Mouse (Mus musculus) CH12.LX (cell line): ENCODE measurements around the gene Anapc15-ps. TPM values are rescaled to one million over a fixed set of nuclear protein-coding genes. Genes with fewer than 3 reads are reported as not detected.

Experiments
- DNase-seq: peaks from one replicate; pipeline ENCODE4 v3.0.0-alpha.2; 2013; ENCODE audit errors: extremely low read depth
- H3K27ac ChIP-seq: 2 replicates; pipeline ENCODE4 v1.5.1; 2012; ENCODE audit warnings: low read depth, mild to moderate bottlenecking, control low read depth, moderate library complexity; ENCODE audit not compliant: insufficient read depth
- H3K27me3 ChIP-seq: replicated peaks from 2 replicates; pipeline ENCODE3; 2012; ENCODE audit warnings: inconsistent platforms
- H3K36me3 ChIP-seq, 2 experiments: replicated peaks in 1 of 2; 2 replicates each; pipeline versions ENCODE3 to v1.6.1; 2012; ENCODE audit warnings: inconsistent platforms in 1 of 2, low read length in 1 of 2, mild to moderate bottlenecking in 1 of 2, mixed read lengths in 1 of 2, moderate library complexity in 1 of 2; ENCODE audit not compliant: control insufficient read depth in 1 of 2, insufficient read depth in 1 of 2
- H3K4me1 ChIP-seq, 2 experiments: 2 replicates each; pipeline ENCODE4 v1.6.1; 2012; ENCODE audit warnings: inconsistent platforms in 1 of 2, moderate library complexity in 1 of 2; ENCODE audit not compliant: insufficient read depth in 2 of 2, control insufficient read depth in 1 of 2
- H3K4me2 ChIP-seq: 2 replicates; pipeline ENCODE4 v1.6.1; 2012; ENCODE audit warnings: low read depth, mild to moderate bottlenecking, control low read depth; ENCODE audit not compliant: poor library complexity, insufficient read depth, severe bottlenecking
- H3K4me3 ChIP-seq, 3 experiments: fragments of 150-350 bp in 1 of 3; sonication (generic) in 1 of 3; replicated peaks in 1 of 3; 2 replicates each; pipeline versions ENCODE3 to v1.5.1; 2011 to 2012; ENCODE audit warnings: low read depth in 2 of 3, low read length in 2 of 3, mild to moderate bottlenecking in 2 of 3, moderate library complexity in 2 of 3, control low read depth in 1 of 3, improper control_type of control experiment in 1 of 3, inconsistent platforms in 1 of 3, mixed read lengths in 1 of 3; ENCODE audit not compliant: poor library complexity in 1 of 3
- H3K79me2 ChIP-seq: replicated peaks from 2 replicates; pipeline ENCODE4 v1.6.1; 2012; ENCODE audit warnings: mild to moderate bottlenecking, moderate library complexity; ENCODE audit not compliant: control insufficient read depth, poor library complexity, insufficient read depth, severe bottlenecking; ENCODE audit errors: extremely low read depth
- H3K9ac ChIP-seq: 2 replicates; pipeline ENCODE4 v1.6.1; 2012; ENCODE audit warnings: low read depth, mild to moderate bottlenecking, control low read depth, moderate library complexity; ENCODE audit not compliant: insufficient read depth
- H3K9me3 ChIP-seq: replicated peaks from 2 replicates; pipeline ENCODE3; 2012; ENCODE audit warnings: low read length, inconsistent platforms, mixed read lengths
- CTCF ChIP-seq, 2 experiments: IDR thresholded peaks in 1 of 2; conservative IDR thresholded peaks in 1 of 2; 2 replicates each; pipeline ENCODE4 v1.5.1; 2011 to 2012; ENCODE audit warnings: low read depth in 2 of 2, low read length in 2 of 2, improper control_type of control experiment in 1 of 2, inconsistent platforms in 1 of 2, mild to moderate bottlenecking in 1 of 2, moderate library complexity in 1 of 2
- E2F4 ChIP-seq: IDR thresholded peaks from 2 replicates; pipeline ENCODE4 v1.6.1; 2011; ENCODE audit warnings: low read depth, low read length, improper control_type of control experiment; ENCODE audit not compliant: insufficient replicate concordance
- ETS1 ChIP-seq: conservative IDR thresholded peaks from 2 replicates; pipeline ENCODE4 v1.6.1; 2012; ENCODE audit warnings: low read depth, mild to moderate bottlenecking, inconsistent platforms, low read length, improper control_type of control experiment, moderate library complexity
- GABPA ChIP-seq: IDR thresholded peaks from 2 replicates; pipeline ENCODE4 v1.6.1; 2012; ENCODE audit warnings: low read depth, low read length, improper control_type of control experiment, inconsistent platforms; ENCODE audit not compliant: insufficient replicate concordance
- HCFC1 ChIP-seq: IDR thresholded peaks from 2 replicates; pipeline ENCODE4 v1.6.1; 2012; ENCODE audit warnings: low read depth, mild to moderate bottlenecking, inconsistent platforms, low read length, improper control_type of control experiment
- JUN ChIP-seq: IDR thresholded peaks from 2 replicates; pipeline ENCODE4 v1.6.1; 2011; ENCODE audit warnings: low read depth, mild to moderate bottlenecking, low read length, improper control_type of control experiment, moderate library complexity; ENCODE audit not compliant: insufficient read depth
- JUND ChIP-seq: conservative IDR thresholded peaks from 2 replicates; pipeline ENCODE4 v1.6.1; 2011; ENCODE audit warnings: low read depth, low read length, improper control_type of control experiment
- KAT2A ChIP-seq: IDR thresholded peaks from 2 replicates; pipeline ENCODE4 v1.6.1; 2012; ENCODE audit warnings: low read length, improper control_type of control experiment, inconsistent platforms; ENCODE audit not compliant: insufficient replicate concordance
- MAZ ChIP-seq: IDR thresholded peaks from 2 replicates; pipeline ENCODE4 v1.6.1; 2012; ENCODE audit warnings: low read depth, mild to moderate bottlenecking, inconsistent platforms, low read length, improper control_type of control experiment, moderate library complexity
- MEF2A ChIP-seq: IDR thresholded peaks from 2 replicates; pipeline ENCODE4 v1.6.1; 2014; ENCODE audit warnings: low read depth, mild to moderate bottlenecking, inconsistent platforms, low read length, improper control_type of control experiment, borderline replicate concordance
- MXI1 ChIP-seq: IDR thresholded peaks from 2 replicates; pipeline ENCODE4 v1.6.1; 2011; ENCODE audit warnings: mild to moderate bottlenecking, low read depth, low read length, improper control_type of control experiment
- MYC ChIP-seq: IDR thresholded peaks from 2 replicates; pipeline ENCODE4 v1.6.1; 2011; ENCODE audit warnings: low read depth, mild to moderate bottlenecking, improper control_type of control experiment, low read length
- NELFE ChIP-seq: IDR thresholded peaks from 2 replicates; pipeline ENCODE4 v1.6.1; 2011; ENCODE audit warnings: low read depth, low read length, improper control_type of control experiment
- NRF1 ChIP-seq: IDR thresholded peaks from 2 replicates; pipeline ENCODE4 v1.6.1; 2014; ENCODE audit warnings: low read depth, mild to moderate bottlenecking, inconsistent platforms, low read length, improper control_type of control experiment, moderate library complexity
- PAX5 ChIP-seq: IDR thresholded peaks from 2 replicates; pipeline ENCODE4 v1.6.1; 2012; ENCODE audit warnings: low read length, inconsistent platforms, mixed read lengths
- RCOR1 ChIP-seq: conservative IDR thresholded peaks from 2 replicates; pipeline ENCODE4 v1.6.1; 2012; ENCODE audit warnings: low read depth, mild to moderate bottlenecking, inconsistent platforms, low read length, improper control_type of control experiment
- SIN3A ChIP-seq: IDR thresholded peaks from 2 replicates; pipeline ENCODE4 v1.6.1; 2012; ENCODE audit warnings: low read length, improper control_type of control experiment, inconsistent platforms
- TBP ChIP-seq: conservative IDR thresholded peaks from 2 replicates; pipeline ENCODE4 v1.6.1; 2011; ENCODE audit warnings: low read depth, low read length, improper control_type of control experiment
- UBTF ChIP-seq: IDR thresholded peaks from 2 replicates; pipeline ENCODE4 v1.6.1; 2012; ENCODE audit warnings: low read depth, mild to moderate bottlenecking, inconsistent platforms, low read length, improper control_type of control experiment, moderate library complexity
- USF1 ChIP-seq: IDR thresholded peaks from 2 replicates; pipeline ENCODE4 v1.6.1; 2014; ENCODE audit warnings: low read depth, mild to moderate bottlenecking, inconsistent platforms, low read length, improper control_type of control experiment
- ZC3H11A ChIP-seq: IDR thresholded peaks from 2 replicates; pipeline ENCODE4 v1.6.1; 2012; ENCODE audit warnings: low read depth, mild to moderate bottlenecking, inconsistent platforms, low read length, improper control_type of control experiment
- ZNF384 ChIP-seq: IDR thresholded peaks from 2 replicates; pipeline ENCODE4 v1.6.1; 2012; ENCODE audit warnings: low read depth, low read length, improper control_type of control experiment, inconsistent platforms
- dilution Hi-C: fragments of 300-500 bp; cut with MboI; formaldehyde crosslinking; loops from 2 replicates; pipeline ENCODE4 v1.14.3; 2020; ENCODE audit warnings: low sequenced_read_pairs; ENCODE audit not compliant: extremely low pct_unique_long_range_greater_than_20kb, extremely low pct_ligation_motif_present
- in situ Hi-C: fragments of 300-500 bp; cut with MboI; formaldehyde crosslinking; loops from 3 replicates; pipeline ENCODE4 v1.14.3; 2019; ENCODE audit warnings: low sequenced_read_pairs, low pct_ligation_motif_present, low pct_unique_long_range_greater_than_20kb, mixed read lengths
- polyA plus RNA-seq: library from polyadenylated mRNA; unstranded; fragments of >175 nt; gene quantifications from 2 replicates; pipeline ENCODE4 v1.2.1, GENCODE M21; 2012; ENCODE audit warnings: low read depth; ENCODE audit not compliant: insufficient read length
- total RNA-seq, 2 experiments: library from RNA; depleted of rRNA; stranded (reverse); fragments of 300-350 nt in 1 of 2; fragments of >200 nt in 1 of 2; gene quantifications; 2 replicates each; pipeline ENCODE4 v1.2.3; 2012 to 2014

The Anapc15-ps gene
- total and polyA plus RNA-seq, 3 experiments: 2.8 TPM; not detected in 2

- no peak for DNase-seq
Observed at GRCm38 (mm10) chr10:95682964-95683363, 9.7 kb upstream of the Anapc15-ps start.

GRCm38 (mm10) chr10:95682091-95682740 lies 9.0 kb upstream of the Anapc15-ps start:
- Histone ChIP-seq H3K4me1 (peaks cover 0 to 20% of the 10 kb centered on the region in 2 experiments; a peak in 2 of 4 replicates), H3K27ac (no peak overlapping the region), H3K4me2 (no peak overlapping the region), H3K36me3 (peaks cover 0 to 4% of the 10 kb centered on the region in 2 experiments), H3K79me2 (no peaks in the 10 kb centered on the region), H3K9ac (no peak overlapping the region), H3K27me3 (no peaks in the 10 kb centered on the region), H3K4me3 (no peak overlapping the region), H3K9me3 (no peaks in the 10 kb centered on the region)
- no peak for DNase-seq
- dilution Hi-C loops: no loop called here
- in situ Hi-C loops: no loop called here
- TF ChIP-seq ZC3H11A: no peak
- no peak for TF ChIP-seq HCFC1
- no peak for TF ChIP-seq TBP
- TF ChIP-seq NELFE: no peak
- TF ChIP-seq JUN: no peak

More at GRCm38 (mm10) chr10:95682964-95683363, 9.7 kb upstream of the Anapc15-ps start:
- peaks cover 0 to 4% of the 10 kb centered on the region in 2 experiments for H3K36me3 ChIP-seq
- no peak overlapping the region for H3K4me3 ChIP-seq
- H3K27me3 ChIP-seq: no peaks in the 10 kb centered on the region
- no peak overlapping the region for H3K27ac ChIP-seq
- TF ChIP-seq USF1: no peak
- no peak for TF ChIP-seq KAT2A
- no peak for TF ChIP-seq MAZ
- TF ChIP-seq SIN3A: no peak
- no peak for TF ChIP-seq ETS1
- TF ChIP-seq RCOR1: no peak
- no peak for TF ChIP-seq CTCF (conservative IDR thresholded peaks at IDR 0.05 in 1 of 2, IDR thresholded peaks at IDR 0.05 in 1 of 2; ENCODE audit: low read depth in 2 of 2, low read length in 2 of 2)
- TF ChIP-seq UBTF: no peak
- TF ChIP-seq NRF1: no peak
- TF ChIP-seq E2F4: no peak
- TF ChIP-seq TBP: no peak
- TF ChIP-seq GABPA: no peak
- TF ChIP-seq JUND: no peak
- no peak for TF ChIP-seq MEF2A
- TF ChIP-seq JUN: no peak
- no peak for TF ChIP-seq ZC3H11A
- no peak for TF ChIP-seq MYC
- TF ChIP-seq ZNF384: no peak
- TF ChIP-seq MXI1: no peak
- no peak for TF ChIP-seq PAX5
- H3K4me1 ChIP-seq: peaks cover 0 to 19% of the 10 kb centered on the region in 2 experiments; a peak in 2 of 4 replicates
- no peak overlapping the region for H3K9ac ChIP-seq
- no peaks in the 10 kb centered on the region for H3K9me3 ChIP-seq
- in situ Hi-C loops: no loop called here
- no peaks in the 10 kb centered on the region for H3K79me2 ChIP-seq
- dilution Hi-C loops: no loop called here
- no peak overlapping the region for H3K4me2 ChIP-seq
